Mouse (Mus musculus): ENCODE results near the gene Angptl7. TPM values are rescaled to one million over a fixed set of nuclear protein-coding genes. Genes with fewer than 3 reads are reported as not detected.

Gene Angptl7
- total RNA-seq (2023): 1 to 10 TPM in 1 of 2 experiments, under 1 TPM in 1; 0.89 to 1.4 TPM

GRCm38 (mm10) chr4:148500410-148500867 lies at the start of gene Angptl7:
Gene Angptl7, minus strand, starts transcription at chr4:148500460.

GRCm38 (mm10) chr4:148448179-148448852 lies 51.9 kb downstream of the Angptl7 start, which contains the start of gene Mtor:
Gene Mtor, plus strand, starts transcription at chr4:148448611.

Other genes starting within 250 kb of the Angptl7 start
- not detected for gene Disp3, start 212.5 kb downstream of the Angptl7 start, total RNA-seq (2023)
- gene Ubiad1, start 55.7 kb downstream of the Angptl7 start, total RNA-seq (2023): 1 to 10 TPM; 5.0 to 5.1 TPM
- 10 to 100 TPM; 38.6 to 40.5 TPM for gene Mtor, start 51.8 kb downstream of the Angptl7 start, total RNA-seq (2023)
- 10 to 100 TPM; 50.9 to 54.1 TPM for gene Exosc10, start 58.0 kb upstream of the Angptl7 start, total RNA-seq (2023)
- gene Srm, start 91.0 kb upstream of the Angptl7 start, total RNA-seq (2023): 10 to 100 TPM; 17.8 to 20.9 TPM
- gene Masp2, start 102.1 kb upstream of the Angptl7 start, total RNA-seq (2023): not detected
- gene Tardbp, start 126.6 kb upstream of the Angptl7 start, total RNA-seq (2023): 100 to 1,000 TPM; 176 to 181 TPM
- gene Gm572, start 142.9 kb upstream of the Angptl7 start, total RNA-seq (2023): not detected